Mouse (Mus musculus) left cerebral cortex, postnatal 14 days (tissue): ENCODE measurements at regions not wholly inside any gene's neighbourhood (a gene's known extent, or its start where the extent isn't known, plus 50 kb on each side); places are given as distances from the start of the nearest gene placed in this dataset.

ENCODE experiments used
- DNase-seq, 2 experiments: peaks; one replicate each; pipeline ENCODE4 v3.0.0; 2021 to 2022; ENCODE audit warnings: low spot score in 2 of 2, mixed read lengths in 1 of 2
- intact Hi-C: fragments of 180-260 bp; cut with DNase I; formaldehyde crosslinking; loops from one replicate; pipeline ENCODE4 v1.15.1; 2025

DNA sequence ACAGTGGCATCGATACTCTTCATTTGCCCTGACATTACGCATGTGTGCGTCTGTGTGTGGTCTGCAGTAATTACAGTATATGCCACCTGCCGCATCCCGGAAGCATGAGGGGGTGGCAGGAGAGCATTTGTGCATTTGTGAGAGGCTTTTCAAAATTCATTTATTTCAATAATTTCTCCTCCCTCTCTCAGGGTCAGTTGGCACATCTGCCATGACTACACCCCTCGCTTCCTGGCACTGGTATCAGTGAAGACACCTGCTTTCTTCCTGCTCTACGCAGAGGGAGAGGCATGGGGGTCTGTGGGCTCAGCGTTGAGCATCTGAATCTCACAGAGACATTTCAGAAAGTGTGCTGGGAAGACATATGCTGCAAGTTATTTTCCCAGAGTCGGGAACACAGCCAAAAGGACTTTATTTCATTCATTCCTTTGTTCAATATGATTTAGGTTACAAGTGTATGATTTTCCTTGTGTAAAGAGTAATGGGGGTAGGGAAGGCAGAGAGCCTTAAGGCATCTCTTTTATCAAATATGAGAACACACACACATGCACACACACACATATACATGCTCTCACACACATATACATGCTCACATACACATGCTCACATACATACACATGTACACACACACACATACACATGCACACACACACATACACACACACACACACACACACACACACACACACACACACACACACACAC lies 262.2 kb upstream of the Klhl29 start:
- intact Hi-C loops = no loop called here
- peak; percentile 13 to 23 for DNase-seq

DNA sequence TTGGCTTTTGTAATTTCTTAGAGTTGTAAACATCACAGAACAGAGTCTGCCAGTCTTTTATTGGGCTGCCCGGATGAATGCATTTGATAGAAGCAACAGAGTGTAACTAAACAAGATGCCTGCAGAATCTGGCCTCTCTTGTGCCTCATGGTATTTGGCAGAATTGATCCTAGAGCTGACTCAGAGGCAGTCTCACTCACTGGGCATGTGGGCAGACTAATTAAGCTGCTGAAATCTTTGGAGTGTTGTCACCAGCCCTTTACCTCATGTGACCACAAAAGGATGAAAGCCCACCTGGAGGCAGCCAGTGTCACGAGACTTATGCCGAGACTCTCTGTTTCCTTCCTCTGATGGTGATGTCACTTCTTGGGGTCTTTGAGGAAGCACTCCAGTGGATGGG lies 258.5 kb upstream of the Klhl29 start:
- intact Hi-C loops = no loop called here
- DNase-seq = no peak

DNA sequence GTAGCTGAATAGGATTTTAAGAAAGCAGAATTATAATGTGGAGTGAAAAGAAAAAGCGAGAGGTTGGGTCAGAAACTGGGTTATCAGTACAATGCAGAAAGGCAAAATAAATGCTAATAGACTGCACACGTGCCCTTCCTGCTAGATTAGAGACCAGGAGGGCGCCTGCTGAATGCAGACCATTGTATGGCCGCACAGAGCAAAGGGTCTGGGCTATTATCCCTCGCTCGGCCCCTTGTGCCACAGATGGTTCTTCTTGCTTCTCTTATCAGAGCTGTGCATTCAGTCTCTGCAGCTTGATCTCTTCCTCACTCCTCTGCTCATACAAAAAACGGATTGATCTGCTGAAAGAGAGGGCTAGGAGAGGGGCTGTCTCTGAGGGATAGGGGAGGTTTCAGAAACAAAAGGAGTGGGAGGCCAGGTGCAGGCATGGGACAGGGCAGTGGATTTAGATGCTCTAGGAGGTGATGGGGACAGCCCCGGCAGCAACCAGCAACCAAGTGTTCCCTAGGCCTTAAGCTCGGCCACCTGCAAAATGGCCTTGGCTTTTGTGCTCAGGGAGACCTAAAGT lies 225.7 kb upstream of the Klhl29 start:
- DNase-seq = no peak
- intact Hi-C loops = no loop called here

DNA sequence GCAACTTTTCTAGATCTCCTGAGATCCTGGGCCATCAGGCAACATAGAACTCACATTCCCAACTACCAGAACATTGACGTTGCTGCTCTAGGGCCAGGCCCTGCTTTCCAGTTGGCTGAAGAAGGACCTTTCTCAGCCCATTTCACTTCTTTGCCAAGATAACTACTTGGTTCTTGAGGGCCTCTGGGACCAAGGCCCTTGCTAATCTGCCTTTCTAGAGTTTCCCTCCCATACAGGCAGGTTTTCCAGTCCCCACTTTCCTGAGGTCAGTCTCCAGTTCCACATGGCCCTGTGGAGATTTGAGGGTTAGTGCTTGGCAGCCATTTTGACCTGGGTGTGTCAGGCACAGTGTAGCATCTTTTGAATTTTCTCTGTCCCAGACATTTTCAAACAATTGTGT lies 223.9 kb upstream of the Klhl29 start:
- intact Hi-C loops = no loop called here
- no peak for DNase-seq

DNA sequence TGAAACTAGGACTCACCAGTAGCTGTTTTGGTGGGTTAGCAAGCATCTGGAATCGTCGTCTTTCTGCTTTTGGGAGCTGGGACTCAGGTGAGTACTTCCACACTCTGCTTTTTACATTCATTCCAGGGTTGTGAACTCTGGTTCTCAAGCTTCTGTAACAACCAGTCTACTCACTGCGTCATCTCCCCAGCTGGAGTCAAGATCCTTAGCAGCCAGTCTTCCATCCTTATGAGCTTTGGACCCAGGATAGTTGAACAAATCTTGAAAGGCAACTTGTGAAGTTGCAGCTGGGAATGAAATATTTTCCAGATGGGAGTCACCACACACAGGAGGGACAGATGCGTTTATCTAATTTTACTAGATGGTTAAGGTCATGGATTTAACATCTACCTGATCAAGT lies 223.5 kb upstream of the Klhl29 start:
- no peak for DNase-seq
- intact Hi-C loops = no loop called here

DNA sequence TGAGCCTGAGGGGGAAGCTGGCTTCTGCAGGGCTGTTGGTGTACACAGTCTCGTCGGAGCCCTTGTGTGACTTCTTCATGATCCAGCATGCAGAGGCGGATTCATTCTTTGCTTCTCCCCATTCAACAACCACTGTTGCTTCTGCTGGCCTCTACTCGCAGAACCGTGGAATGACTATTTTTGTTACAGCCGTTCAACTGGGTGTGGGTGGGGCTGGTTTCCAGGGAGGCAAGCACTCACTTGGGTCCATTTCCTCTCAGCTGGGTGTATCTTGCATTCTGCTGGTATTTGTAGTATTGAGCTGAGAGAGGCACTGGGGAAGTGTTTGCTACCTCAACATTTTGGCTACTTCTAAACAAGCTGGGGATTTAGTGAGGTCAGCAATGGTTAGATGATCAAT lies 197.3 kb upstream of the Klhl29 start:
- intact Hi-C loops = no loop called here
- peak; percentile 49 to 59 for DNase-seq

DNA sequence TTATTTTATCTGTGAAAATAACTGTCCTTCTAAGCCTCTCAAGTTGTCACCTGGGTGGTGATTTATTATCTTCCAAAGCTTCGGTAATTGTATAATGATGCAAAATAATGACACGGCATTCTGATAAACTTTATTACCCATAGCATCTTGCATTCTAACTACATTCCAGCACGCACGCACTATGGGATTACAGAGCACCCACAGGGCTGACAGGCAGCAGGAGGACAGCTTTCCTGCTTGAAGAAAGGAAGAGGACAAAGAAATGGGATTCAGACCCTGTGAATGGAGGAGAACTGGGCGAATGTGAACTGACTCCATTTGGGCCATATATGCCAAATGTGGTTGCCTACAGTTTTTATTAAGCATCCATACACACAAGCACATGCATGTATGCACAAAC lies 193.5 kb upstream of the Klhl29 start:
- no peak for DNase-seq
- intact Hi-C loops = no loop called here

DNA sequence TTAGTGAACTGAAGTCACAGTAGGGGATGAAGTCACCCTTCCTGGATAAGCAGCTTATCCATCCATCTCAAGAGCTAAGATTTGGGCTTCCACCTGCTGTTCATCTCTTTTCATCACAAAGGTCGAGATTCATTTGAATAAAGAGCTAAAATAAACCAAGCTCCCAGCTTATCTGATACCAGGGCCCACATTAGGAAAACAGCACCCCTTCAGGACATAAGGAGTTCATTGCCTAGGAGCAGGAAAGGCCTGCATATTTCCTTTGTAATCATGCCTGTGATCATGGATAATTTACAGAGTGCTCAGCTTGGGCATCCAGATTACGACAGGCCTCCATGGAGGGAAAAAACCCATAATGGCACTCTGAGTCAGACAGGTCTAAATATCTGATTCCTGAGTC lies 190.7 kb upstream of the Klhl29 start:
- intact Hi-C loops = no loop called here
- DNase-seq = no peak

DNA sequence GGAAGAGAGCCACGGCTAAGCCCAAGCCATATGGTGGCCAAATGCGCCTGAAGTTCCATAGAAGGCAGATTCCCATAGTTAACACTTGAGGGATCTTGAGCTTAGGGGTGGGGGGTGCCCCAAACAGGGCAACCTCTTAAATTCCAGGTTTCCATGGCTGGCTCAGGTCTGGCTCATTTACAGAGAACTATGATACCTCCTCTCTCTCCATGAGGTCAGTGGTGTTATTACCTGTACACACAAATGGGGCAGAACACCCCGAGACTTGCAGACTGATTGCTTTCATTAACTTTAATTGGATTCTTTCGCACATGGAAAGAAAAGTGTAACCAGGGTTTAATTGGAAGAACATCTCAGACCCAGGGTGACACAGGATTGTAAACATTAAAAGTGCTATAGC lies 177.1 kb upstream of the Klhl29 start:
- intact Hi-C loops = no loop called here
- no peak for DNase-seq

DNA sequence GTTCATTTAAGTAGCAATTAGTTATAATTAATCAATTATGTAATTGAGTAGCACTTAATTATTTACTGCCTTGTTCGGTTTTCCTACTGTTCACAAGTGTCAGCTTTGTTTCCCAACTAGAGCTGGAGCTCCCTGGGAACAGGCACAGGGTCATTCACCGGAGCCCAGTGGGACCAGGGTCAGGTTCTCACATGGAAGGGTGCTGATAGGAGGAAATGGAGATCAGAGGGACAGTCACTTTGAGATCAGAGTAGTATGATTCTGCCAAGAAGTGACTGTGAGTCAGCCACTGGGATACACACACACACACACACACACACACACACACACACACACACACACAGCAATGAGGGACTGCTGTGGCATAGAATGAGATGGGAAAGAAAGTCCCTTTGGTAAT lies 176.4 kb upstream of the Klhl29 start:
- DNase-seq = no peak
- intact Hi-C loops = no loop called here

DNA sequence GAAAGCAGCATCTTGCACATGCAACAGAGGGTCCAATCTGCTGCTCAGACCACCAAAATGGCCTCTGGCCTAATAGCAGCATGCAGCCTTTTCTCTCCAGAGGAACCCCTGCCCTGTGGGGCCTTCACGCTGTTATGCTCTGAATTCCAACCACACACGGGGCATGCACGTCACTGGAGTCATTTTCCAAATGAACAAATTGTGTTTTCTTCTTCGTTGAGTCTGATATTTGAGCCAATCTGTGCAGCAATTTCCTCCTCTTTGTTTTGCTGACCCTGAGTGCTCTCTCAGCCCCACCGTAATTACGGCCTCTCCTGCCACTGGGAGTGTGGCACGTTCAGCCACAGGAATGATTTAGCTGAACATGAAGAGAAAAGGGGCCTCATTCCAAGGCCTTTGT lies 174.3 kb upstream of the Klhl29 start:
- DNase-seq = no peak
- intact Hi-C loops = no loop called here

DNA sequence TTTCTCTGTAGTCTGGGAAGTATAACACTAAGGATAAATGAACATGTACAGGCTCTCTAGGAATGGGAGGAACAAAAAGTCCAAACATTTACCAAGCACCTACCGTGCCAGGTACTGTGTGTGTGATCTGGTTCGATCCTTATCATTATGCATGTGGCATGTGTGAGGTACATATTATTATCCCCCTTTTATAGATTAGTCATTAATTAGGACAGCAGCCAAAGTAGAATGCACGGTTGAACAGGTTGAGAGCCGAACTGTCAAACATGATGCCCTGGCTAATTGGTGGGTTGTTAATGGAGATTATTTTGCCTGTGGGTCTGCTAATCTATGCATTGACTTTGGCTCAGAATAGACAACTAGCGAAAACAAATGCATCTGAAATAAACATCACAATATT lies 172.2 kb upstream of the Klhl29 start:
- no peak for DNase-seq
- intact Hi-C loops = no loop called here

DNA sequence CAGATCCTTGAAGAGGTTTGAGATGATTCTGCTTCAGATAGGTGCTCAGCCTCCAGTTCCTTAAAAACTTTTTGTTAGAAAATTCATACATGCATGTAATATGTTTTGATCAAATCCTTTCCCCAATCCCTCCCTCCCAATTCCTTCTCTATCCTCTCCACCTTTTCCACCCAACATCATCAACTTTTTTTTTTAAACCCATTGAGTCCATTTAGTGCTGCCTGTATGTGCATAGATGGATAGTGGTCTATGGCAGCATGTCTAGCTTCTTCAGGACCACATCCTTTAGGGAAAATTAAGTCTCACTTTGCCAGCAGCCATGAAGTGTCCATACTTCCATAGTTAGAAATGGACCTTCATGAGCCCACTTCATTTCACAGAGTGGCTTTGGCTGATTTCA lies 167.2 kb upstream of the Klhl29 start:
- intact Hi-C loops = no loop called here
- DNase-seq = no peak

DNA sequence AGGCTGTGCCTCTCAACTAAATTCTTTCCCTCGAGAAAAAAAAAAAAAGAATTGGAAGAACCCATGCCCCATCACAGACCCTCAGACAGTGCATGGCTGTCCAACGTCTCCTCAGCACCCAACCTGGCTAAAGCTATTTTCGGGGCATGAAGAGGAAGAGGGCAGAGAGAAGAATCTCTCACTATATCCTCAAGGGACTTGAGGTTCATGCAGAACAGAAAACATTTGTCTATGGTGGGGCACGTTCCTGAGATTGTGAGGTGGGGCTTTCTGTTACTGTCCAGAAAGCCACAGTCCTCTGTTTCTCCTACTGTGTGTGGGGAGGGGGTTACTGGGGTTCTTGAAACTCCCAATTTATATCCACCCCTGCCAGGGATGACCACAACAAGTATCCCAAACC lies 120.8 kb upstream of the Klhl29 start:
- no peak for DNase-seq
- intact Hi-C loops = no loop called here

DNA sequence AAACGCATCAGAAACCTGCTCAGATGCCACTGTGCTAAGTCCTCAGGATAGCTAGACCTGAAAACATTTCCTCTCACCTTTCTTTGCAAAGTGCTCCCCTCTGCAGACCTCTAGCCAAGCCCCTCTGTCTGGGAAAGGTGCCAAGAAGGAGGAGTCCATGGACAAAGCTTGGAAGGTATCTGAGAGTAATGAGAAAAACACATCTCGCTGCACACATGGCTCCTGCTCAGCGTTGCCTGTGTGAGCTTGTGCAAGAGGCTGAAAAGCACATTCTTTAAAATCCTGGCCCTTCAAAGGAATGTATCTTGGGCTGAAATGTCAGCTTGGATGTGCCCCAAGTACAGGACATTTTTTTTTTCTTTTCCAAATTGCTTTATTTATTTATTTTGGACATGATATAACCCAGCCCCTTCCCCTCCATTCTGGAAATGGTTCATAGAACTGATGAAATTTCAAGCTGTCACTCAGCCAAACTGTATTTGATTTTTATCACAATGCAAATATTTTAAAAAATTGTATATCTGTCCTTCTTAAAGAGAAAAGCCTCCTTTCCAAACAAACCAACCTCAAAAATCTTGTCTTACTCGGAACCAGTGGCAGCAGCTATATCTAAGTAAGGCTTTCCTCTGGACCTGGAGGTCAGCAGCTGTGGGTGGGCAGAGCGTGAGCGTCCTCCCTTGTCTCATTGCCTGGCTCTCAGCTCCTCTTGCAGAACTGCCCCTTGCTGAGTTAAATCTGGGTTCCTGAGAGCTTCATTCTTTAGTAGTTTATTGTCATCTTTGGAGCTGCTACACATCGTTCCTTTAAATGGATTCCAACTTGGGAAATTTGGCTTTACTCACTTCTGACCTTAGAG lies 119.4 kb upstream of the Klhl29 start:
- intact Hi-C loops = no loop called here
- DNase-seq = no peak

DNA sequence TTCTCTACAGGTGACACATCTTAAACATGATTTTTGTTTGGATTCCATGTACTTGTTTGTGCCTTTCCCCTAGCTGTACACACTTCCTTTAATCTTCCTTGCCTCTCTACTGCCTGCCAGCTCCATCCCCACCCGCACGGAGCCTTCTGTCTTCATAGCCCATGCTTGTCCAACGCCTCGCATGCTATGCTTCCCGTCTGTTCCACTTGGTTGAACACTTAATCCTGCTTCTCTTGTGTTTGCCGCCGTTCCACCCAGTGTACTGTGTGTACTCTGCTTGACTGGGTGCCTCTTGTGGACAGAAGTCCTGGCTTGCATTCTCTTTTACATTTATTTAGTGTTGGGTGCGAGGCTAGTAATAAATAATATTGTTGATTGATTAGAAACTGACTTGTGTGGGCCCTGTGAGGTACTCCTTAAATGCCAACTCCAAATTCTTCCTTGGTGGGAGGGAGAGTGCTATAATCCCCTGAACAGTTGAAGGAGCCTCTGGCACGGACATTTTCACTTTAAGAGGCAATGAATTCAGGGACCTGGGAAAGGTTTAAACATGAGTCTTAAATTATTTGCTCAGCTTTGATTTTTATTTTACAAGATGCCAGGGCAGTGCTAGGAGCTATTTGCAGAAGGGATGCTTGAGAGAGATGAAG lies 88.9 kb upstream of the Klhl29 start:
- intact Hi-C loops = no loop called here
- no peak for DNase-seq

DNA sequence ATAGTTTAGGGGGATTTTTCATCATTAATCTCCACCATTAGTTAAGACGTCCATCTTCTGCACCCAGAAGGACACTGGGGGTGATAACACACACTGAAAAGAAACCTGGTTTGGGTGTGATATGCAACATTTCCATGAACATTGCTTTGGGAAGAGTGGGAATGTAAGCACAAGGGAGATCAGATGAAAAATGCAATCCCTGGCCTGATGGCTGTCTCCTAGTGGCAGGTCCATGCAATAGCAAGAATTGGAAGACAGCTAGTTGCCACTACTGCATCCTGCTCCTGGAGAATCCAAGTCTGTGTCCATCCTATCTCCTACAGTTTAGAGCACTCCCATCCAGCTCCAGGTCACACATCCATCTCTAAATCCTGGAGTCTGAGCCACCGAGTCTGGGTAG lies 77.7 kb upstream of the Klhl29 start:
- intact Hi-C loops = no loop called here
- DNase-seq = no peak

DNA sequence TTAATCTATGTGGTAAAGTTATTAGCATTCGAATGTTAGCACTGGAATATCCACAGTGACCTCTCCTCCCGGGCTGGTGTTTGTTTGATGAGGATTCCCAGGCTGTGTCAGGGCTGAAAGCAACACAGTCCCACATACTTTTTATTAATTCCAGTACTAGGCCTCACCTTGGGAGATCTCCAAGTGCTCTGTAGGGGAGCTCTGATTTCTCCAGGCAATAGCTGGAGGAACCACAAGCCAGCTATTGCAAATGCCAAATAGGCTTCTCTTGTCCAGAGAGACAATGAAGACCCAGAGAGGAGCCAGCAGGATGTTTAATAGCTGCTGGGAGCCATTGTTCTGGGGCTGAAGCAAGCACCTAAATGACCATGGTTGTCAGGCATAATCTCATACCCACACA lies 68.2 kb upstream of the Klhl29 start:
- no peak for DNase-seq
- intact Hi-C loops = no loop called here

DNA sequence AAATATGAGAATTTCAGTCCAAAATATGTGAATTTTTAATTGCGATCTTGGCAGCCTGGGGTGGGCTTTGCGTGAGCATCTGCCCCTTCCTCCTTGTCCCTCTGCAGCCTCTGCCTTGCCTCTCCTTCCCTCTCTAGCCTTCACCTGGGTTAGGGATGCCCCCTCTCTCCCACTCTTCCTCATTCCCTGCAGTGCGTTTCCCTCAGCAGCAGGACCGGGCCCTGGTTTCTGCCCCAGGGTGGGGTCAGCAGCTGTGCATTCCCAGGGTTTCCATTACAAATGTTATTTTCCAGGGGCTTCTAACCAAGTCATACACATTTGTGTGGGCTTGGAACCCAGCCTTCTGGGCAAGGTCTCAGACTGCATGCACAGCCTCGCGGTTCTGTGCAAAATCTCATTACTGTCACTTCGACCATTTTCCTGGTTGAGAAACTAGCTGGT lies 67.6 kb upstream of the Klhl29 start:
- DNase-seq = no peak
- intact Hi-C loops = no loop called here

DNA sequence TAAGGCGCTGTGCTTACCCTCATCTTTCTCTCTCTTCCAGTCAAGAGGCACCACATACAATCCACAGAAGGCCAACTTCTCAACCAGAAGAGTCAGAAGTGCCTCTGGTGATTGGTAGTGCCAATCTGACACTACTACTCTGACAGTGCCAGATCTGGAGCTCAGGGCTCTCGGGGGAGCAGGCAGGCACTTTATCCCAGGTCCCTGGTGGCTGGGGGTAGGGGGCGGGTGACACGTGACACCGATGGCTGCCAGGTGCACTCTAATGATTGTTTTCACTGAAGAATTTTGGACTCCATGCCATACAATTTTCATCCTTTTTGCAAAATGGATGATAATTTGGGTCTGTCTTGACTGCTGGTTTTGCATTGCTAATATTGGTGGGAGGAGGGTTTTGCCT lies 67.2 kb upstream of the Klhl29 start:
- DNase-seq = no peak
- intact Hi-C loops = no loop called here
